Mouse (Mus musculus) lung, embryonic 14.5 days (tissue): ENCODE data around the gene Zfp827. TPM values are rescaled to one million over a fixed set of nuclear protein-coding genes. Genes with fewer than 3 reads are reported as not detected.
"Not testable (repeated sequence)": the region's sequence is repeated elsewhere in the genome, so short reads cannot be mapped to it uniquely, and the experiment has no call there.

Experiments used
- ATAC-seq: fragments of 200-750 bp; cut with Nextera tagmentation; 2 replicates; pipeline ENCODE4 v1.8.0; 2017; ENCODE audit warnings: mild to moderate bottlenecking, moderate TSS enrichment, moderate library complexity; ENCODE audit not compliant: insufficient read depth
- DNase-seq: peaks from one replicate; pipeline ENCODE4 v3.0.0-alpha.2; 2015
- H3K27ac ChIP-seq: fragments of 300-500 bp; sonication (generic); 2 replicates; pipeline ENCODE4 v1.5.1; 2014; ENCODE audit warnings: low read depth, mild to moderate bottlenecking, moderate library complexity
- H3K27me3 ChIP-seq: fragments of 300-500 bp; sonication (generic); 2 replicates; pipeline ENCODE4 v1.6.1; 2014; ENCODE audit warnings: low read length, control low read depth; ENCODE audit not compliant: insufficient read depth
- H3K36me3 ChIP-seq: fragments of 300-500 bp; sonication (generic); 2 replicates; pipeline ENCODE4 v1.6.1; 2014; ENCODE audit warnings: control low read depth; ENCODE audit not compliant: insufficient read depth
- H3K4me1 ChIP-seq: fragments of 300-500 bp; sonication (generic); 2 replicates; pipeline ENCODE4 v1.6.1; 2014; ENCODE audit warnings: antibody characterized with exemption, control low read depth; ENCODE audit not compliant: insufficient read depth
- H3K4me2 ChIP-seq: fragments of 300-500 bp; sonication (generic); 2 replicates; pipeline ENCODE4 v1.6.1; 2014; ENCODE audit warnings: mild to moderate bottlenecking
- H3K4me3 ChIP-seq: fragments of 300-500 bp; sonication (generic); 2 replicates; pipeline ENCODE4 v1.5.1; 2014; ENCODE audit warnings: low read depth, low read length
- H3K9ac ChIP-seq: fragments of 300-500 bp; sonication (generic); 2 replicates; pipeline ENCODE4 v1.6.1; 2014
- H3K9me3 ChIP-seq: fragments of 300-500 bp; sonication (generic); 2 replicates; pipeline ENCODE4 v1.6.1; 2016; ENCODE audit warnings: low read depth, low read length, control low read depth
- CTCF ChIP-seq: IDR thresholded peaks from 2 replicates; pipeline ENCODE4 v1.5.1; 2016; ENCODE audit warnings: antibody characterized with exemption, low read depth
- WGBS: fragments of 180-500 bp; shearing (Covaris S2); extraction: QIAGEN DNeasy Blood & Tissue Kit; methylation state at CpG from one replicate; pipeline ENCODE4 v1.1.7; 2014; 5-methylcytosine and 5-hydroxymethylcytosine counted together
- polyA plus RNA-seq: library from polyadenylated mRNA; unstranded; fragments of >200 nt; fragmentation: Nextera tagmentation; extraction: Ambion mirVana; gene quantifications from 2 replicates; pipeline ENCODE4 v1.2.1, GENCODE M21; 2014

Zfp827 gene
- polyA plus RNA-seq, 1 experiment from 2014 or later, result 9.5 TPM

GRCm38 (mm10) chr8:79127211-79127816 is 99.1 kb downstream of the Zfp827 start:
- H3K27ac ChIP-seq, result no peak overlapping the region
- WGBS, result 71% methylated on average over 7 of the region's 7 CpGs
- no peak overlapping the region for H3K4me3 ChIP-seq
- DNase-seq (no peak), ATAC-seq (no peak)
- no peak overlapping the region for H3K9ac ChIP-seq
- H3K36me3 ChIP-seq, result peaks cover 45% of the 10 kb centered on the region
- H3K4me1 ChIP-seq, result no peaks in the 10 kb centered on the region
- no peak for TF ChIP-seq CTCF
- no peak overlapping the region for H3K4me2 ChIP-seq
- H3K9me3 ChIP-seq, result no peaks in the 10 kb centered on the region
- no peaks in the 10 kb centered on the region for H3K27me3 ChIP-seq

- not testable (repeated sequence) for H3K4me2 ChIP-seq, H3K4me1 ChIP-seq, H3K9ac ChIP-seq, H3K9me3 ChIP-seq, H3K4me3 ChIP-seq, H3K27me3 ChIP-seq, H3K27ac ChIP-seq, DNase-seq, ATAC-seq
- H3K36me3 ChIP-seq, result peaks cover 47% of the 10 kb centered on the region
- WGBS, result 86% methylated on average over 4 of the region's 4 CpGs
These were observed 100.3 kb downstream of the Zfp827 start for GRCm38 (mm10) chr8:79128534-79128933.

GRCm38 (mm10) chr8:79139614-79140013 is 111.4 kb downstream of the Zfp827 start:
- peaks cover 39% of the 10 kb centered on the region for H3K36me3 ChIP-seq
- no peaks in the 10 kb centered on the region for H3K27me3 ChIP-seq
- DNase-seq, result no peak
- TF ChIP-seq CTCF, result no peak
- H3K4me2 ChIP-seq, result no peak overlapping the region
- H3K9me3 ChIP-seq, result no peaks in the 10 kb centered on the region
- 96% methylated on average over 4 of the region's 4 CpGs for WGBS
- H3K27ac ChIP-seq, result no peak overlapping the region
- no peak overlapping the region for H3K9ac ChIP-seq
- no peaks in the 10 kb centered on the region for H3K4me1 ChIP-seq
- ATAC-seq, result no peak
- H3K4me3 ChIP-seq, result no peak overlapping the region

- Histone ChIP-seq H3K4me3 (no peak overlapping the region), H3K36me3 (peaks cover 35% of the 10 kb centered on the region), H3K27ac (no peak overlapping the region), H3K9ac (no peak overlapping the region), H3K9me3 (no peaks in the 10 kb centered on the region), H3K4me1 (no peaks in the 10 kb centered on the region), H3K27me3 (no peaks in the 10 kb centered on the region), H3K4me2 (no peak overlapping the region)
- 79% methylated on average over 8 of the region's 8 CpGs for WGBS
- ATAC-seq (no peak), DNase-seq (no peak)
- no peak for TF ChIP-seq CTCF
These were observed 112.7 kb downstream of the Zfp827 start for GRCm38 (mm10) chr8:79140981-79141380.

GRCm38 (mm10) chr8:79141592-79141991 is 113.4 kb downstream of the Zfp827 start:
- H3K4me2 ChIP-seq, result no peak overlapping the region
- H3K27ac ChIP-seq, result no peak overlapping the region
- H3K9ac ChIP-seq, result no peak overlapping the region
- peaks cover 33% of the 10 kb centered on the region for H3K36me3 ChIP-seq
- DNase-seq, result no peak
- no peaks in the 10 kb centered on the region for H3K27me3 ChIP-seq
- no peak for ATAC-seq
- H3K9me3 ChIP-seq, result no peaks in the 10 kb centered on the region
- no peaks in the 10 kb centered on the region for H3K4me1 ChIP-seq
- 70% methylated on average over 11 of the region's 11 CpGs for WGBS
- no peak overlapping the region for H3K4me3 ChIP-seq
- no peak for TF ChIP-seq CTCF

- H3K27me3 ChIP-seq, result no peaks in the 10 kb centered on the region
- ATAC-seq, result no peak
- H3K9me3 ChIP-seq, result no peaks in the 10 kb centered on the region
- no peak overlapping the region for H3K9ac ChIP-seq
- H3K27ac ChIP-seq, result no peak overlapping the region
- H3K4me1 ChIP-seq, result no peaks in the 10 kb centered on the region
- H3K4me3 ChIP-seq, result no peak overlapping the region
- no peak for DNase-seq
- 94% methylated on average over 3 of the region's 3 CpGs for WGBS
- no peak overlapping the region for H3K4me2 ChIP-seq
- H3K36me3 ChIP-seq, result peaks cover 18% of the 10 kb centered on the region
- TF ChIP-seq CTCF, result no peak
These were observed 115.5 kb downstream of the Zfp827 start for GRCm38 (mm10) chr8:79143729-79144128.

- no peak for ATAC-seq
- WGBS, result 81% methylated on average over 8 of the region's 8 CpGs
- DNase-seq, result no peak
- no peak overlapping the region for H3K9ac ChIP-seq
- H3K27me3 ChIP-seq, result no peaks in the 10 kb centered on the region
- TF ChIP-seq CTCF, result no peak
- H3K36me3 ChIP-seq, result peaks cover 14% of the 10 kb centered on the region
- no peak overlapping the region for H3K4me3 ChIP-seq
- H3K4me2 ChIP-seq, result no peak overlapping the region
- H3K9me3 ChIP-seq, result no peaks in the 10 kb centered on the region
- H3K27ac ChIP-seq, result no peak overlapping the region
- no peaks in the 10 kb centered on the region for H3K4me1 ChIP-seq
These were observed 117.0 kb downstream of the Zfp827 start for GRCm38 (mm10) chr8:79145210-79145609.

- Histone ChIP-seq H3K4me2 (no peak overlapping the region), H3K27me3 (no peaks in the 10 kb centered on the region), H3K4me1 (no peaks in the 10 kb centered on the region), H3K9ac (no peak overlapping the region), H3K27ac (no peak overlapping the region), H3K4me3 (no peak overlapping the region), H3K9me3 (no peaks in the 10 kb centered on the region), H3K36me3 (peaks cover 14% of the 10 kb centered on the region)
- DNase-seq, result no peak
- WGBS, result 89% methylated on average over 10 of the region's 10 CpGs
- no peak for TF ChIP-seq CTCF
- no peak for ATAC-seq
These were observed 117.4 kb downstream of the Zfp827 start for GRCm38 (mm10) chr8:79145626-79146025.
